Mouse (Mus musculus) neural tube, postnatal 0 days (tissue): ENCODE data around the gene Lcn10. TPM values are rescaled to one million over a fixed set of nuclear protein-coding genes. Genes with fewer than 3 reads are reported as not detected.

ENCODE experiments used
- polyA plus RNA-seq: library from polyadenylated mRNA; unstranded; fragments of >200 nt; fragmentation: Nextera tagmentation; extraction: Ambion mirVana; gene quantifications from 2 replicates; pipeline ENCODE4 v1.2.1, GENCODE M21; 2015

Gene Lcn10
- polyA plus RNA-seq = not detected in 2 replicates

DNA sequence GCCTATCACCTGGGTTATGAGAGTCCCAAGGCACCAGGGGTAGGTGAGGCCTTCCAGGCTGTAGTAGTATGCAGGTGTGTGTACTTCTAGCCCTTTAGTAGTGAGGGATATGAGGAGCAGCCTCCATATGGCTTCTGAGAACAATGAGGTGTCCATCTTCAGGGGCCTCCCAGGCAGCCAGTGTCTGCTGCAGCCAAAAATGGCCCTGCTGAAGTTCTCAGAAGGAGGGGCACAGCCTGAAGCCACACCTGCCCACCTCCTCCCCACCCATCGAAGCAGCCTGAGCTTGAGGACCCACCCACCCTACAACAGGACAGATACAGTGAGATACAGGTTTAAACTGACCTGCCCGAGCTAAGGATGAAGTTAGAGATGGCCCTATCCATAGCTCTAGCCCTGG lies at the start of gene Lcn10:
Gene Lcn10 (plus strand): TSS at position 301 of the 400 bp plus-strand sequence.

DNA sequence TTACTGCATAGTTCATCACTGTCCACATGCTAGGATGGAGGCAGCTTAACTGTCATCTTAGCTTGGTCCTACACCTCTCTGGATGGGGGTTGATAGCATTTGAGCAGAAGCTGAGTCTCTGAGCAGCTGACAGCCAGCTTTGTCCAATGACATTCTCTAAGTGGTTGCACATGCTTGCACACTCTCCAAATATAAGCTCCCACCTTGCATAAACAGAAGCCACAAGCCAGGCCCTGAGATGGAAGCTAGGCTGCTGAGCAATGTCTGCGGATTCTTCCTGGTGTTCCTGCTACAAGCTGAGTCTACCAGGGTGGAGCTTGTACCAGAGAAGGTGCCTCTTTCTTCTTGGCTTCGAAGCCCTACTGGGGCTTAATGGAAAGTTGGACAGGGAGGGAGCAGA lies 29.6 kb upstream of the Lcn10 start, which contains the start of gene Lcn8:
Gene Lcn8 (plus strand): TSS at position 219 of the 400 bp plus-strand sequence.

GRCm38 (mm10) chr2:25657652-25658051 lies 24.9 kb upstream of the Lcn10 start, which contains the start of gene Lcn5:
Gene Lcn5 (plus strand): TSS chr2:25657952.

GRCm38 (mm10) chr2:25676486-25676885 lies 6.0 kb upstream of the Lcn10 start, which contains the start of gene Lcn6:
Gene Lcn6 (plus strand): TSS chr2:25676786.

DNA sequence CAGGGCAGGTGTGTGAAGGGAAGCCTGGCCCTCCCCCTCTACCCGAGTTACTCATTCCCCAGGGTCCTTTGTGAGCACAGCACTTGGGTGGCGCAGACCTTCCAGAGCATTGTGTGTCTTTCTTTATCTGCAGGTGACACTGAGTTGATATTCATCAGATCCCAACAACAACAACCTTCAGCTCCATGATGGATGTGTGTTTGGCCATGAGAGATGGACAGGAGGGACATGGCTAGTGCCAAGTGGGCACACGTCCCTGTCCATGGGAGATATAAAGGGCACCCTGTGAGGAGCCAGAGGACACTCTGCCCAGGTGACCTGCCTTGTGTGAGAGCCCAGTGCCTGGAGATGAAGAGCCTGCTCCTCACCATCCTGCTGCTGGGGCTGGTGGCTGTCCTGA lies 17.2 kb downstream of the Lcn10 start, which contains the start of gene Obp2a:
Gene Obp2a (plus strand): TSS at position 301 of the 400 bp plus-strand sequence.

GRCm38 (mm10) chr2:25706643-25707481 lies 24.3 kb downstream of the Lcn10 start, which contains the start of gene Bmyc:
Gene Bmyc (plus strand): TSS chr2:25706739.

Other genes with a start within 250 kb of the Lcn10 start
- 1.3 and 1.8 TPM in 2 replicates for gene Clic3, start 225.9 kb upstream of the Lcn10 start, polyA plus RNA-seq
- gene Paxx, start 221.6 kb upstream of the Lcn10 start, polyA plus RNA-seq = 131 and 140 TPM in 2 replicates
- gene Ptgds, start 212.7 kb upstream of the Lcn10 start, polyA plus RNA-seq = 1,109 and 2,669 TPM in 2 replicates
- not detected in 2 replicates for gene Lcn12, start 188.8 kb upstream of the Lcn10 start, polyA plus RNA-seq
- gene Fbxw5, start 182.0 kb upstream of the Lcn10 start, polyA plus RNA-seq = 103 and 115 TPM in 2 replicates
- gene C8g, start 181.0 kb upstream of the Lcn10 start, polyA plus RNA-seq = 6.2 TPM in 2 replicates
- gene Traf2, start 135.8 kb upstream of the Lcn10 start, polyA plus RNA-seq = 11.9 and 12.1 TPM in 2 replicates
- gene Edf1, start 124.9 kb upstream of the Lcn10 start, polyA plus RNA-seq = 403 and 421 TPM in 2 replicates
- gene Mamdc4, start 107.9 kb upstream of the Lcn10 start, polyA plus RNA-seq = 1.0 and 3.1 TPM in 2 replicates
- gene Phpt1, start 107.5 kb upstream of the Lcn10 start, polyA plus RNA-seq = 251 and 258 TPM in 2 replicates
- 20.4 and 21.5 TPM in 2 replicates for gene Ajm1, start 101.0 kb upstream of the Lcn10 start, polyA plus RNA-seq
- gene Rabl6, start 74.2 kb upstream of the Lcn10 start, polyA plus RNA-seq = 56.5 and 61.3 TPM in 2 replicates
- gene Ccdc183, start 65.0 kb upstream of the Lcn10 start, polyA plus RNA-seq = 0.45 and 0.50 TPM in 2 replicates
- gene Tmem141, start 60.7 kb upstream of the Lcn10 start, polyA plus RNA-seq = 63.4 and 65.7 TPM in 2 replicates
- 13.4 and 13.6 TPM in 2 replicates for gene Fcna, start 54.7 kb upstream of the Lcn10 start, polyA plus RNA-seq
- not detected in 2 replicates for gene Lcn8, start 29.6 kb upstream of the Lcn10 start, polyA plus RNA-seq
- not detected in 2 replicates for gene Lcn5, start 24.8 kb upstream of the Lcn10 start, polyA plus RNA-seq
- gene Lcn6, start 5.9 kb upstream of the Lcn10 start, polyA plus RNA-seq = not detected in 2 replicates
- gene Obp2a, start 17.3 kb downstream of the Lcn10 start, polyA plus RNA-seq = not detected in 2 replicates
- gene Bmyc, start 24.0 kb downstream of the Lcn10 start, polyA plus RNA-seq = 259 and 263 TPM in 2 replicates
- not detected in 2 replicates for gene Obp2b, start 54.3 kb downstream of the Lcn10 start, polyA plus RNA-seq
- gene Lcn3, start 82.8 kb downstream of the Lcn10 start, polyA plus RNA-seq = not detected in 2 replicates
- not detected in 2 replicates for gene Lcn11, start 94.3 kb downstream of the Lcn10 start, polyA plus RNA-seq
- not detected in 2 replicates for gene Gm13539, start 99.5 kb downstream of the Lcn10 start, polyA plus RNA-seq
- gene Glt6d1, start 133.1 kb downstream of the Lcn10 start, polyA plus RNA-seq = not detected in 2 replicates
- gene Lcn9, start 140.4 kb downstream of the Lcn10 start, polyA plus RNA-seq = not detected in 2 replicates
- gene Sohlh1, start 164.5 kb downstream of the Lcn10 start, polyA plus RNA-seq = not detected in 2 replicates
- gene Kcnt1, start 181.0 kb downstream of the Lcn10 start, polyA plus RNA-seq = 32.2 and 34.0 TPM in 2 replicates